Mouse (Mus musculus) heart, adult 18-20 months (tissue): ENCODE measurements at regions not wholly inside any gene's neighbourhood (a gene's known extent, or its start where the extent isn't known, plus 50 kb on each side); places are given as distances from the start of the nearest gene placed in this dataset.

ENCODE experiments used
- DNase-seq, 2 experiments: peaks; one replicate each; pipeline ENCODE4 v3.0.0; 2021 to 2022; ENCODE audit warnings: mixed read lengths in 1 of 2

DNA sequence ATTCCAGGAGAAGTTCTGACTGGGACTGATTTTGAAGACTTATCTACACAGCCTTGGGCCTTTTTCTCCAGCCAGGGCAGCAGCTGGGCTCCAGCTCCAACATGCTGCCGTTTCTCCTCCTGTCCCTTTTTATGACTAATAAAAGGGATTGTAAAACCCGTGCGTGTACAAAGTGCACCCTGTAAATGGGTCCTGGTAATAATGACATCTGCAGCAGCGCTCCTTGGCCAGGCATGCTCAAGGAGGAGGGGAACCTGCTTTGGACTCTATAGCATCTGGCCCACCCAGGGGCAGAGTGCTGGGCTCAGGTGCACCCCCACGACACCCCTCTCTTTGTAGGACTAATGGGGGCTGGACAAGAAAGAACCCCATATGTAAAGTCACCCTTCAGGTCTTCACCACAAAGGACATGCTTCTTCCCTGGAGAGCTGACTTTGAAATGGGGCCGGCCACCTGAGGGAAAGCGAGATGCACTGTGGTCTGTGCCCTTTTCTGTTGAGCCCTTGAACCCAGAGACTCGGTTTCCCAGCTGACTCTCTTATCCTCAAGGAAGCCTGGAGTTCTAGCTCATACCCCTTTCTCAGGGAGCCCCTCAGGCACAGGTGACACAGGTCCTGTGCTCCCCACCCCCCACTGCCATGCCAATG, 61.4 kb downstream of the Mrpl23 start:
- DNase-seq: no peak

DNA sequence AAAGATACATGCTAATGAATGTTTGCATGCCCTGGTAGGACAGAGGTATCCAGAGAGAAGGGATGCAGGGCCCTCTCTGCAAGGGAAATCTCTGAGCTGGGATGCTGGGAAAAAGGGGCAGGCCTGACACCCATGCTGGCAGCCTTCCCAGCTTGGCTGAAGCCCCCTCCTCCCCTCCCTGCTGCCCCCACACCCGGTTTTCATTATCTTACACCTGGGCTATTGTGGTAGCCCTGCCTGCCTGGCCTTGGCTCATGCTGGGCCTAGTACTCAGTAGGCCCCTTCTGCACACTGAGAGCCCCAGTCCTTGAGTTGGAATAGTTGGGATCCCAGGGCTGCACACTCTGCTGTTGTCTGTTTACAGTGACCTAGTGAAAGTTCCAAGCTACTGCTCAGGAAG, 62.9 kb downstream of the Mrpl23 start:
- DNase-seq: no peak

DNA sequence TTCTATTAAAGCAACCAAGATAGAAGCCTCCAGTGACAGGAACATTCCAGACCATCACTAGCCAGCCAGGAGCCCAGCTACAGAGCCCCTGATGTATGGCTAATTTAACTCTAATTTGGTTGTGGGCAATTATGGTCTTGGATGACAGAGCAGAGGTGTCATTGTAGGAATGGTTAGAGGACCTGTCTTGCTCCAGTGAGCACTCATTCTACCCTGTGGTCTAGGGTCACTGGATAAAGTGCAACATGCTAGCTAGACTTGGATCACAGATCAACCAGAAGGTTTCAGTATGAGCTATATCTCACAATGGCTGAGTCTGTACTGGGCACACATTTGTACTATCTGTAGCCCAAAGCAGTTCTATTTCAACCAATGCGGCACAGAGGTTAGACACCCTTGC, 63.7 kb downstream of the Mrpl23 start:
- DNase-seq: no peak

DNA sequence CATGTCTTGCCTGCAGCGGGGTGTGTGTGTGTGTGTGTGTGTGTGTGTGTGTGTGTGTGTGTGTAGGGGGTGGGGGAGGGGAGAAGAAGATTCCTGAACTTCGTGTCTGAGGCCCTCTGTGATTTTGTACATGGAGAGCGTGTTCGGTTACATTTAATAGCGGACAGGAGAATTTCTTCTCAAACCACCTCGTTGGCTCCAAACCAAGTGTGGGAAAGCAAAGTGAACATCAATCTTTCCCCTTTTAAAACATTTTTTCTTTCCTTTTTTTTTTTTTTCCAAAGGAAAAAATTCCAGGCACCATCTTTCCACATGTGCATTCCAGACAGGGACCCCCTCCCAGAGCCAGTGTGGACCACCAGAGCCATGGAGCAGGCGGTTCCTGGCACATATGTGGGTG, 65.5 kb downstream of the Mrpl23 start:
- DNase-seq: no peak

DNA sequence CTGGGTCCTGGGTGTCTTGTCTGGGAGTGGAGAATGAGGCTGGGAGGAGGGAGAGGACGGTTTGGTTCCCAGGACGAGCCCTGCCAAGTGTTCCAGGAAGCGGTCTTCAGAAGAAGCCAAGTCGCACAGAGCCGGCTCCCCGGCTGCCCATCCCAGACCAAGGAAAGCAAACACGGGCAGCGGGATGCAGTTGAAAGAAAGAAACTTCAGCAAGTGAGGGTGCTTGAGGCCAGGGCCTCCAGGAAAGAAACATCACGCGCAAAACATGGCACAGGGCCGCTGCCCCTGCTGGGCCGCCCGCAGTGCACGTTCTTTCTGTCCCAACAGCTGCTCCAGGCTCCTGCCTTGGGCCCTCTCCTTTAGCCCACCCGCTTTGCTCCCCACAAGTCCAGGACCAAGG, 66.7 kb downstream of the Igf2 start:
- DNase-seq: peak; percentile 31 to 38

DNA sequence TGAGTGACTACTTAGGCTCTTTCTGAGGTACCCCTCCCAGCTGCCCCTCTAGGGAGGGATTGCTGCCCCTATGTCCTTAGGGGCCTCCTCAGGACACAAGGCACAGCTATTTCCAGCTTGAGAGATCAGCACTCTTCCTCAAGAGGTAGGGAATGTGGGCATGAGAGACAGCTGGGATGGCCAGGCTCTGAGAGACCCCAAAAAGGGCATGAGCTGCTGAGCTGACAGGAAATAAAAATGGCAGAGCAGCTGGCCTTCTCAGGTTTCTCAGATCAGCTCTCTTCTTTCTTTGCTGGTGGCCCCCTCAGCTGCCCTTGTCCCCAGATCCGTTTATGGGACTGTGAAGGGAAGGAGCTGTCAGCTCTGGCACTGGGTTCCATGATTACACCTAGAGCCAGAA, 66.2 kb downstream of the Igf2 start:
- DNase-seq: no peak
